Mouse (Mus musculus) adrenal gland, postnatal 10 days (tissue): ENCODE results near the gene Pcnx. TPM values are rescaled to one million over a fixed set of nuclear protein-coding genes. Genes with fewer than 3 reads are reported as not detected.

Experiments
- DNase-seq: peaks from one replicate; pipeline ENCODE4 v3.0.0; 2021; ENCODE audit warnings: mixed read lengths
- long read RNA-seq, 2 experiments: library from polyadenylated mRNA; stranded (forward); transcript quantifications; one replicate each; pipeline ENCODE4 v2.0.0; 2021
- total RNA-seq, 2 experiments: library from RNA; stranded (reverse); gene quantifications; 2 replicates each; pipeline ENCODE4 v1.2.3; 2021

Gene Pcnx
- total RNA-seq: 10 to 100 TPM; 46.5 to 52.0 TPM
- long read RNA-seq, experiment 1, partial matches to known transcripts: 6 of 7 reads
- long read RNA-seq, experiment 1, other reads (novel, unspliced or antisense): 1 of 7 reads
- long read RNA-seq, experiment 2, partial matches to known transcripts: 5 of 6 reads
- long read RNA-seq, experiment 2, other reads (novel, unspliced or antisense): 1 of 6 reads

DNA sequence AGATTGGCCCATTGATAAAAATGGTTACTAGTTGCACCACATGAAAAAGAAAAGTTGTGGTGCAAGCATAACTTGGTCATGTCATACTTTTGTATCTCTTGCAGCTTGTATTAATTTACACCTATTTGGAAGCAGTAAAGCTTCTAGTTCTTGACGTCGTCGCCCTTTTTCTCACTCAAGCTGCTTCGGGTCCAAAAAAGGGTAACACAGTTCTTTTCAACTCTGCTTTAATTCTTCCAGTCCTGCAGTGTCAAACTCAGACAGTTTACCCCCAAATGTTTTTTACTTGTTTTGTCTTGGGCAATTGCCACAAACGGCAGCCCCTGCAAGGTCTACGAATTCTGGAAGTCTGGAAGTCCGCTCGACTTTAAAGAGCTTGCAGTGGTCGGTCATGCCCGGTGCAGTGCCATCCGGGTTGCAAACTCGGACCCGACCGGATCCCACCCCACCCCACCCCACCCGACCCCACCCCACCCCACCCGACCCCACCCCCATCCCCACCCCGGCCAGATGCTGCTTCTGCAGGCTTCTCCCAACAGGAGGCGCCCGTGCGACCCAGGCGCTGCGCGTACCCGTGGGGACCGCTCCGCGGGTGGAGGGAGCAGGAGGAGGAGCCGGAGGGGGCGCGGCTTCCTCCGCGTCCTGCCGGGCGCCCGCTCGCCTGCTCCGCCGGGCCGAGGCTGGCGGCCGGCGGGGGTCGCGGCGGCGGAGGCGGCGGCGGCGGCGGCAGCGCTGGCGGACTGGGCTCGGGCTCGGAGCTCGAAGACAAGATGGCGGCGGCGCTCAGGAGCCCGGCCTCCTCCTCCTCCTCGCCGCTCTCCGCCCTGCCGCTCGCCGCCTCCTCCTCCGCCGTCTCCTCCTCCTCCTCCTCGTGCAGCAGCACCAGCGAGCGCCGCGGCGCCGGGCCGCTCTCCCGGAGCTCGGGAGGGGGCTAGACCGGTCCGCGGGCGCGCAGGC is at the start of gene Pcnx:
Gene Pcnx, plus strand, starts transcription at position 673 of the 957 bp plus-strand sequence.
- peak; percentile 94 for DNase-seq

DNA sequence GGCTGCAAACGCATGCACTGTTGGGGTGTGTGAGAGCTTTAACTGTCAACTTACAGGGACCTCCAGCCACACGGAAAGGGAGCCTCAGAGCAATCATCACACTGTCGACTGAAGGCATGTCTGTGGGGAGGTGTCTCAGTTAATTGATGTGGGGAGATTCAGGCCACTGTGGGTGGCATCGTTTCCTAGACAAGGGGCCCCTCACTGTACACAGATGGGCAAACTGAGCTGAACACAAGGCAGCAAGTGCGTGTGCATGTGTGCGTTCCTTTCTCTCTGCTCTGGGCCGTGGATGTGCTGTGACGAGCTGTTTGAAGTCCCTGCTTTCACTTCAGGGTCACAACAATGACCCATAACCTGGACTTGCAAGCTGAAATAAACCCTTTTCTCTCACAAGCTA is 49.4 kb upstream of the Pcnx start:
- DNase-seq: no peak

DNA sequence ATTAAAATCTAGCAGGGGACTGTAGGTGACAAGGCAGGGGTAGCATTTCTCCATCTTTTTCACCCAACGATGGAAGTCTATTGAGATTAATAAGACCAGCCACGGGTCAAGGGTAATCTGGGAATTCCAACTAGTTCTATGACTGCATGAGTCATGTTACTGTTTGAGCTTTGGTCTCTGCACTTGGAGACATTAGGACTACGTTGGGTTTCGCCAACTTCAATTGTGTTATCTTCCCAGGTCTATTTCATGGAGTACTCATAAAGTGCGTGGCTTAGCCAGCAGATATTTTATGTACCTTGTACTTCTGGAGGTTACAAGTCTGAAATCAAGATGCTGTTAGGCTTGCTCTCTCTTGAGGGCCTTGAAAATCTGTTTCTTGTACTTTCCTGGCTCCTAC is 45.1 kb upstream of the Pcnx start:
- no peak for DNase-seq

DNA sequence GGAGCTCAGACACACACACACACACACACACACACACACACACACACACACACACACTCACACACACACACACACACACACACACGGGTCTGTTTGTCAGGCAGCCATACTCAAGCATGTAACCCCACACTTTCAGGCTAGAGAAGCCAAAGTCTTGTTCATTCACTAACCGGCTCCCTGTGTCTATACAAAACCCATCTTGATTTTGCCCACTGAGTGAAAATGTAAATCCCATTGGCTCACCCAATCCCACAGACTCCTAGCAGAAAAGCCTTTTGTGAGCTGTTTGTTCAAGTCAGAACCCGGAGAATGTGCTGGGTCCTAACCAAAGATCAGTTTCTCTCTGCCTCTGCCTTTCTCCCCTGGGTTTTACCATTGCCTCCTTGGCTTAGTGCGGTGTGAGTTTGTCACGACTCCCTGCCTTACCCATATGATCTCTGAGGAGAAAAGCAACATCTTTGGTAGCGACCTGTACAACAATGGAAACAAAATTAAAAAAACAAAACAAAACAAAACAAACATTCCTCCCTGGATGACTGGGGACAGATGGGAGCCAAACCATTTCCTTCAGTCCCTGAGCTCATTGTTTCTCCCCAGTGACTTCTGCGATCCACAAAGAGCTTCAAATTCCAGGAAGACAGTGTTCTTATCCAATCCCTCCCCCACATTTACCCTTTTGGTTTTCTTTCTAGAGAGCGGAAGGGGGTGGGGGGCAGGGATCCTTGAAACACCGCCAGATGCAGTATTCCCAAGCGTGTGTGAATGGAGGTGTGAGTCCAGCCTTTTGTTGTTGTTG is 43.3 kb upstream of the Pcnx start:
- no peak for DNase-seq

DNA sequence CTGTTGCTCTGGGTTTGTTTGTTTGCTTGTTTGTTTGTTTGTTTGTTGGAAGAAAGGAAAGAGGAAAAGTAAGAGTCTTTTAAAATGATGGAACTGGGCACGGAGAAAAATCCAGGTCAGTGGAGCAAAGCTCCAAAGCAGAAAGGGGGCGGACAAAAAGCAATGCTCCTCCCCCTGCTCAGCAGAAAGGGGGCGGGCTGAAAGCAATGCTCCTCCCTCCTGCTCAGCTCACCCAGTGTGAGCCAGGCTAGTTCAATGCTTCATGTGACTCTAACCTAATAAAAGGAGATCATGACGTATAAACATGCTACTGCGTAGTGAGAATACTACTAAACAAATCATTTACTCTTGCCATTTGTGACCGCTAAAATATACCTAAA is 42.7 kb upstream of the Pcnx start:
- DNase-seq: peak; percentile 36

DNA sequence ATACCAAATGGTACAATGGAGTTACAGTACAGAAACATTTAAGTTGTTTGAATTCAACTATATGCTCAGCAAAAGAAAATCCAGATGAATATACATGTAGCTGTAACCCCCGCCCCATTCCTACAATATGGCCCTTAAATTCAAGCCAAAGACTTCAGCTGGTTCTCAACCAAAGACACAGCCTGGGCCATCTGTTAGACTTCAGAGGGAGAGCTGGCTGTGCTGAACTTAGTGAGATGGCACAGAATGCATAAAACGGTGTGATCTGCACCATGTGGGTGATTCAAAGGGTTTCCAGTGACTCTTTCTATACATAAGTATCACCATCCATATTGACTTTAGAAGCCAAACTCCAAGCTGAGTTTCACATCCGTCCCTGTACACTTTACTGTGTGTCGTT is 39.1 kb upstream of the Pcnx start:
- no peak for DNase-seq

DNA sequence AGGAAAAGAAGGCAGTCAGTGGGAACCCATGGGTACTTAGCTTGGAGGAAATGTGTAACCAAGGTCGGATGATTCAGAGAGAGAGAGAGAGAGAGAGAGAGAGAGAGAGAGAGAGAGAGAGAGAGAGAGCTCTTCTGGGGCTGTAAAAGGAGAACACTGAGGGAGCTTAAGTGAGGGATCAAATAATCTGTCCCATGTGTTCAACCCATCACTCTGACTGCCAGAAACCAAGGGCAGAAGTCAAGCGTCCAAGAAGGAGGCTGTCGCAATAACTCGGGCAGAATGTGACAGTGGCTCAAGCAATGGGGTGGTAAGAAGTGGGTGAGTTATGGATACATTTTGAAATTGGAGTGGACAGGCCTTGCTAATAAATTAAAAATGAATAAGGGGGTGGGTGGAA is 37.6 kb upstream of the Pcnx start:
- no peak for DNase-seq

DNA sequence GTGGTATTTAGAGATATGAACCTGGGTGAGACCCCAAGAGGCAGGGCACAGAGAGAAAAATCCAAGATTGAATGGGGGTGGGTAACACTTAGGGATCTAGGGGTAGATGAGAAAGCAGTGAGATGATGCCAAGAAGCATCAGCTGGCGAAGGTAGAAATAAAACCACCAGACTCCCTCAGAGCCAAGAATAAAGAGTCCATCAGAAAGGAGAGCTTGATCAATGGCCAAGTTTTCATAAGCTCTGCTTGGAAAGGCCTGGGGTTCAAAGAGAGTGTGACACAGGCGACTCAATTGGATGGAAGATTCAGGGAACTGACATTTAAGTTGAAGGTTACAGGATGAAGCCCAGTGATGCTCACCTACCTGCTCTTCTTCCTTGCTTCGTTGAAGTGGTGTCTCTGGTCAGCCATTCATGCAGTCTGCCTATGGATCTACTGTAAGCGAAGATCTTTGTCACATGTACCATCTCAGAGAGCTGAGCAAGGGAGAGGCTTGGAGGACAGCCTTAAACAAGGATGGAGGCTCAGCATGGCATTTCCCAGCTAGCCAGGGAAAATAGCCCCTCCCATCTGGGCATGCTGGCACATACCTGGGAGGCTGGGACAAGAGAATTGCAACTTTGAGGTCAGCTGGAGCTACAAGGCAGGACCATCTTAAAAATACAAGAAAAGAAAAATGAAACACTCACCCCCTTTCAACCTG is 36.9 kb upstream of the Pcnx start:
- DNase-seq: no peak

DNA sequence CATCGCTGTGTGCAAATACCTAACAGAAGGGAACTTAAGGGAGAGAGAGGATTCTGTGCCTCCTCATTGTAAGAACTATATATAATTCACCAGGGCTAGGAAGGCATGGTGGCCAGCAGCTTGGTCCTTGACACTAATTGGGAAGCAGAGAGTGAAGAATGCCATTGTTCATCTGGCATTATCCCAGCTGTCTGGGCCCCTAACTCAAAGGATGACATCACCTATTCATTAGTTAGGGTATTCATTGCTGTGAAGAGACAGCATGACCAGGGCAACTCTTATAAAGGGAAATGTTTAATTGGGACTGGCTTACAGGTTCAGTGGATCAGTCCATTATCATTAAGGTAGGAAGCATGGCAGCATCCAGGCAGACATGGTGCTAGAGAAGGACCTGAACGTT is 31.5 kb upstream of the Pcnx start:
- DNase-seq: no peak

DNA sequence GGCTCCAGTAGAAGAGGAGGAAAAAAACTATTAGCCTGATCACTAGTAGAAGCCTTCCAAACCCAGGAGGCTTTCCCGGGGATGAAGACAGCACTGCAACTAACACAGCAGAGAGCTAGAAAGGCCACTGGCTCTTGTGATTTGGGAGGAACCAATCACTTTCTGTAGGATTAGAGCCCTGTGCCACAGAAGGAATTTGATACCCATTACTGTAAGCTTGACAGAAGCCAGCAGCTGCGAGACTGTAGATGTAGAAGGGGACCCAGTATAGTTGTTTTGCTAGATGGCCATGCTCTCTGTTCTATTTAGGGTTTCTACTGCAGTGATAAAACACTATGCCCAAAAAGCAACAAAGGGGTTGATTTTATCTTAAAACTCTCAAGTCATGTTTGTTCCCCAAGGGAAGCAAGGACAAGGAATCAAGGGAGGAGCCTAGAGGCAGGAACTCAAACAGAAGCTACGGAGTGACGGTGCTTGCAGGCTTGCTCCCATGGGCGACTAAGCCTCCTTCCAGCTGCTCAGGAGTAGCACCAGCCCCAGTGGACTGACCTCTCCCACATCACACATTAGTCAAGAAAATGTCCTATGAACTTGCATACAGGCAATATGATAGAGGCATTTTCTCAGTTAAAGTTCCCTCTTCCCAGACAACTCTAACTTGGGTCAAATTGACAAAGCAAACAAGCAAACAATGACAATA is 27.6 kb upstream of the Pcnx start:
- no peak for DNase-seq

DNA sequence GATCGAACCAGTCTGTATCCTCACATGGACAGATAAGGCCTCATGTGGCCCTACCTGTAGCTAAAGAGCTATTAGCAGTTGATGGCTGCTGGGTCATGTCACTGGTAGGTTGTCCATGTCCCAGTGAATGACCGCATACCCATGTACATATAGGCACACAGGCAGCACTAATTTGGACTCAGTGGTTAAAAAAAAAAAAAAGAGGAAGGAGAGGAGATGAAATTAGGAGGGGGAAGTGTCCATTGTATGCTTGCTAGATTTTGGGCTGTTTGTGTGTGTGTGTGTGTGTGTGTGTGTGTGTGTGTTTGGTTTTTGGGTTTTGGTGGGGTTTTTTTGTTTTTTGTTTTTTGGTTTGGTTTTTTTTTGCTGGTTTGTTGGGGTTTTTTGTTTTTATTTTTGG is 26.7 kb upstream of the Pcnx start:
- DNase-seq: no peak

DNA sequence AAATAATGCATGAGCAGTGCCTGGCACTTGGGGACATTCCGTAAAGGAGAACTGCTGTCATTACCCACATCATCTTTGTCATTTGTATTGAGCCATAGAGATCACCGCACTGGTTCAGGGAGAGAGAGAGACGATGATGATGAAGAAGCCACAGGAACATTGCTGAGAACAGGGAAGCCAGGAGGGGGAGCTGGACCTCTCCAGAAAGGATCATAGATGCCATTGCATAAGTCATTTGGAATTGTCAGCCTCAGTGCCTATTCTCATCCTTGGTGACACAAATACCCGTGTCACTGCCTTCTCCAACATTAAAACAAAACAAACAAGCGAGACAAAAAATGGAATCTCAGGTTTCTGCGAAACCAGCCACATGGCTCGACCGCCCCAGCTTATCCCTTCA is 23.7 kb upstream of the Pcnx start:
- DNase-seq: no peak

DNA sequence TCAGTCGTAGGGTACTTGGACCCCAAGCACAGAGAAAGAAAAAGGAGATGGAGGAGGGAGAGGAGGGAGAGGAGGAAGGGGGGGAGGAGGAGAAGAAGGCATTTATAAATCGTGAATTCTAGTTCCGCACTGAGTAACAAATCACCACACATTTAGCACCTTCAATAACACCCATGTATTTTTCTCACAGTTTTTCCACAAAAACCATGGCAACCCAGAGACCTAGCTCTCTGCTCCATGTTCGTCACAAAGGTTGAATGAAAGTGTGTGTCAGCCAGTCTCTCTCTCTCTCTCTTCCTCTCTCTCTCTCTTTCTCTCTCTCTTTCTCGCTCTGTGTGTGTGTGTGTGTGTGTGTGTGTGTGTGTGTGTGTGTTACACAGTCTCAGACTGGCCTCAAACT is 22.4 kb upstream of the Pcnx start:
- DNase-seq: no peak

DNA sequence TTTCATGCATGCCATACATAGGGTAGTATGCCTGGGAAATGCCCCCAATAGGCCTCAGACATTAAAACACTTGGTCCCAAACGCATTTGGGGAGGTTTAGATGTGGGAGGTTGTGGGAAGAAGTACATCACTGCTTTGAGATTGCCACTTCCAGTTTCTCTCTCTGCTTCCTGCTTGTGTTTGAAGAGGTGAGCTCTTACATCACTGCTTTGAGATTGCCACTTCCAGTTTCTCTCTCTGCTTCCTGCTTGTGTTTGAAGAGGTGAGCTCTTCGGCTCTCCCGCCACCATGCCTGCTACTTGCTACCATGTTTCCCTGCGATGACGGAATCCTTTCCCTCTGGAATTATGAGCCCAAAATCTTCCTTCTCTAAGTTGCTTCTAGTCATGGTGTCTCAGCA is 20.2 kb upstream of the Pcnx start:
- no peak for DNase-seq

DNA sequence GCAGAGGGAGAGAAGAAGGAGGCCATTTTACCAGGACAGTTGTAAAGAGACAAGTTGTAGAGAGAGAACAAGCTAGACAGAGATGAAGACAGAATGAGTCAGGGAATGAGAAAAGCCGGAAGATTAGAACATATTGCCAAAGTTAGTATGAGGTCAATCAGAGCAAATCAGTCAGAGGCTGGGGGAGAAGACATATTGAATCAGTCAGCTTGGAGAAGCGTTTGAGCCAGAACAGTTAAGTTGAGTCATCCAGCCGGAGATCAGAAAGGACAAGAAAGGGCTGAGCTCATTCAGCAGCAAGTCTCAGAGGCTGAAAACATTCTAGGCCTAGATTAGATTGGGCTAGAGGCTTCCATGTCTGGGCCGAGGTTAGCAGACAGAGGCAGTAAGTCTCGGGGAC is 18.8 kb upstream of the Pcnx start:
- no peak for DNase-seq

DNA sequence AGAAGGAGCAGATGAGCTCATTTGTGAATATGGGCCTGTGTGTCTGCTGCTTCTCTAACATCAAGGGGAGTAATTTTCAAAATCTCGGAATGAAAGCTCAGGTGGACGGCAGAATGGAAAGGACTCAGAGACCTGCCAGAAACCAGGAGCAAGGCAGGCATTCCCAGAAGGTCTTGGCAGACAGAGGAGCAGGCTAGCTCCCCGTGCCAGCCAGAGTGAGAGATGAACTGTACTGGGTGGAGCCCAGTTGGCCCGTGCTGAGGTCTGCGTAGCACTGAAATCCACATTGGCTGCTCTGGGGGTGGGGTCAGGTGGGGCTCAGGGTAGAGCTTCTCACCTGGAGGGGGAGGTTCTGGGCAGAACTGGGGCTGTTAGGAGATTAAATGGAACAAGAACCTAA is 16.3 kb upstream of the Pcnx start:
- DNase-seq: peak; percentile 32

DNA sequence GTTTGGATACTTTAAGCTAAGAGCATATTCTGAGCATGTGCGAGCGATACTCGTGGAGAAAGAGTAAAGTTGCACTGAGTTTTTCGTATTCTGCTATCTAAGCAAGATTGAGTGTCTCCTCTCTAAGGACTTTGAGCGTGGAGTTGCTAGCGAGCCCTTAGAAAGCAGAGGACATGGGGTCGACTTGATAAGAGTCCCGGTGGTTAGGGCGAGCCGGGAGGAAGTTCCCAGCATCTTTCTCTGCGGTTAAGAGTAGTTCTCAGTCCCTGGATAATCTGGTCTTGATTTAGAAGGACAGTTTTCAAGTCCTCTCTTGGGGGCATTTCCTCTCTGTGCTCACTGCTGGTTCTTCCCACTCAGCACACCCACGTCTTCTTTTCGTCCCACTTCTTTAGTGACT is 15.3 kb upstream of the Pcnx start:
- no peak for DNase-seq

DNA sequence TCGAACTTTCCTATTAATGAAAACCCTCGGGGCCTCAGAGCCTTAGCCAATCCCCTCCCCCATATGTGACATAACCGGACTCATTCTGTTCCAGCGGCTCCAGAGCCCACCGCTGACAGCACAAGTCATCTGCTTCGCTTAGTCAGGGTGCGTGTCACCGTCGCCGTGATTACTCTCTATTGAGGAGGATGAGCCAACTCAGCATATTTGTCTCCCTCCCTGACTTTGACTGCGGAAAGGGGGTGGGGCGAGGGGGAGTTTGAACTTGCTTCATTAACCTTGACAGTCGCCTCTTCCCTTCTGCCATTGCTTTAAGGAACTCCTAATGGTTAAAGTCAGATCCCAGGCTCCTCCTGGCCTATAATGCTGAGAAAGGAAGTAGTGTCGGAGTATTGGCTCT is 14.8 kb upstream of the Pcnx start:
- DNase-seq: peak; percentile 36

DNA sequence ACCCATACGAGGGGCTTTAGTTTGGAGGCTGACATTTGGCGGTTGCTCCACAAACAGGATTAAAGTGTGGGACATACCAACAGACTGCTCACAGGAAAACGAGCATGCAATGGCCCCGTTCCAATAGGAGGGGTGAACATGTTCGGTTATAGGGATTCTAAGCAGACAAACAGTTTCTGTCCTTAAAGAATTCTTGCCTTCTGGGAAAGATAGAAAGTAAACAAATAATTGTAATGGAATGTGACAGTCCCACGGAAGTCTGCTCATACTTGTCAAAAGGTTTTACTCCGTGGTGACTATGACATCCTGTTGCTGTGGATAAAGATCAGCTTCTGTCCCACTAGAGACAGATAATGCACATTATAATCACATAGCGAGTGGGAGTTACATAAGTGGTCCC is 10.2 kb upstream of the Pcnx start:
- no peak for DNase-seq

DNA sequence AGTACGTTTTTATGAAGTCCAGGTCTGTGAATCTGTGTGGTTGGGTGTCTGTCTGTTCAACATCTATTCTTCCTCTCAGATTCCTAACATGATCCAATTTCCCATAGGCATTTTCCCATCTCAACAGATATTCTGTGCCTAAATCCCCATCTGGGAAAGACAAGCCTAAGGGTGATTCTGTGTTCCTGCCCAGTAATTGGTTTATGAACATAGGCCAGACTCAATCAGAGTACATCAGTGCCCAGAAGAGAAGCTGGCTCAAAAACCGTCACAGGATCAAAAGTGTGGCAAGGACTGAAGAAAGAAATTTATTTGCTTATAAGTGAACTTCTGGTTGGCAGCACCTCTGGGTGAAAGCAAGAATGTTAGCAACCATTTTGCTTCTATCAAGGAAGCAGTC is 7.3 kb upstream of the Pcnx start:
- DNase-seq: no peak

DNA sequence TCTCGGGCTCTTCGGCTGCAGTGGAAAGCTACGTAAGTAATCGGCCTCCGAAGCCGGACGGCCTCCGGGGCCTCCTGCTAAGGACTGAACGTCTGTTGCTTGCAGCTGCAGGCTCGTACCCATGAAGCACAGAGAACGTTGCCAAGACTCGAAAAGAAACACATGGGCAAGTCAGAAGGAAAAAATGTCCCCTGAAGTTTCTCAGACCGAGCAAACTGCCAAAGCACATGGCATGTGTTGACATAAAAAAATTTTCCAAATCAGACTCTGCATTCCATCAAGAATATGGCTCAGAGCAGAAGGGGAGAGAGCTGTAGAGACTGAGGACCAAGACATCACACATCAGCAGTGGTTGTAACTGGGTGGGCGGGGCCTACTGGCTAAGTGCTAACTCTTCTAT is 6.8 kb upstream of the Pcnx start:
- no peak for DNase-seq

DNA sequence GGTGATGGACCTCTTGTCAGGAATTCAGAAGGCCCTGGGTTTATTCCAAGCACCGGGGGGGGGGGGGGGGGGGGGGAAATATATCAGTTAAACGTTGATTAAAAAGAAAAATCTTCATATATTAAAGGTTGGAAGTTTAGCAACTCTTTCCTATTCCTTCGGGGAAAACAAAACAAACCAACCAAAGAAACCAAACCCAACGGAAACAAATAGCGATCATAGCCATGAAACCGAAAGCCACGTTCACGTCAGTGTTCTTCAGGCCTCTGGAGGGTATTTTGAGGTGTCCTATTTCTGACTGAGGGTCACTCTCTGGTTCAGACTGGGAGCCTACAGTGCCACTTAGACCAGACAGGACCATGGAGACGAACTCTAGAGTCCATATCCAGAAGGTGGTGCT is 6.3 kb upstream of the Pcnx start:
- no peak for DNase-seq
